Mouse (Mus musculus): Measurements from ENCODE around the gene Irf2bpl.

Gene Irf2bpl

DNA sequence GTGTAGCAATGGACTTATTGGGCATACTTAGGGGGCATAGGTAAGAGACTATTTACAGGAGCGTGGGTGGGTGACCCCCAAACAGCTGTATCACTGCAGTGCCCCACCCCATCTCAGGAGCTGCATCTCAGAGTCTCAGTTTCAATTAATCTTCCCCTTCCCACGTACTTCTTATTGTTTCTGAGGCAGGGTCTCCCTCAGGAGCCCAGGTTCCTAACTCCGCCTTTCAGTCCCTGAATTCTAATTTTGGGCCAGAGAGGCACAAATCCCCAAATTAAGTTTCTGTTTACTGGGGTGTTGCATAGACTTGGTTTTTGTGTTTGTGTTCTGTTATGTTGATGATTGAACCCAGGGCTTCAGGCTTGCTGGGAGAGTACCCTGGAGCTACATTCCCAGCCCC is 13.8 kb upstream of the Irf2bpl start:
- DNase-seq: no peak

- DNase-seq: no peak
These were observed 13.2 kb upstream of the Irf2bpl start for GRCm38 (mm10) chr12:86897769-86898273.

- no peak for DNase-seq
These were observed 12.4 kb upstream of the Irf2bpl start for GRCm38 (mm10) chr12:86896921-86897512.

- no peak for DNase-seq
These were observed 11.9 kb upstream of the Irf2bpl start for GRCm38 (mm10) chr12:86896441-86896890.

GRCm38 (mm10) chr12:86895703-86896409 is 11.3 kb upstream of the Irf2bpl start:
- no peak for DNase-seq

- peak; percentile 73 for DNase-seq
These were observed 10.3 kb upstream of the Irf2bpl start for GRCm38 (mm10) chr12:86894841-86895428.

GRCm38 (mm10) chr12:86894184-86894839 is 9.7 kb upstream of the Irf2bpl start:
- DNase-seq: peak; percentile 97

DNA sequence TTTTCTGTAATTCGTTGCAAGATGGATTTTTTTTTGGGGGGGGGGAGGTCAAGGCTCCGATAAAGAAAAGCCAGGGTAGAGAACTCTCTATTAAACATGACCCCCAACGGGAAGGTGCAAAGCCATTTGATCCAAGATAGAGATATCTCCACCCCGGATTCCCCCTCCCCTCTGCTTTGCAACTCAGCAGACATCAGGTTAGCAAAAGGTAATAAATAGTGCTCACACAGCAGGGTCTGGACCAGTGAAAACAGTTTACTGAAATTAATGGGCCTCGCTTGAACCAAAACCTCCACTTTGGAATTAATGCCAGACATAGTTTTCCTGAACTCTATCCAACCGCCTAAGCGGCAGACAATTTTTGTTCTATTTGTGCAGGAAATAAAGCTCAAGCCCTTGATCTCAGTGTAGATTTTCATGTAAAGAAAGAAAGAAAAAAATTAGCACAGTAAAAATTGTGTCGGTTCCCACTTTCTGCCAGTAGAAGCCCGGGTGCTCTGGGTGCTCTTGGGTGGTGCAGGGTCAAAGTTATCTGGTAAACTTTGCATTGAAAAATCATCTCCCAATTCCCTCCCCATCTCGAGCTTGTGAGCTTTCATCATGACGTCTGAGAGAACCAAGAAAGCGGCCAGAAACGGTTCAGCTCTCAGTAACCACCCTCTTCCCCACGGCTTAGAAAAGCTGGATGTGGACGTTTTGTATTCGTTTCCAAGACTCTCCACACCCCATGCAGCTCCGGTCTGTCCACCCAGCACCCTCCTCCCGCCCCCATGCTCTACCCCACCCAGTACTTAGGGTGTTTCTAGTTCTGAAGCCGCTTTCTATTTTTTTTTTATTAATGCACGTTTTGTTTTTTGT is 9.0 kb upstream of the Irf2bpl start:
- peak; percentile 50 for DNase-seq

DNA sequence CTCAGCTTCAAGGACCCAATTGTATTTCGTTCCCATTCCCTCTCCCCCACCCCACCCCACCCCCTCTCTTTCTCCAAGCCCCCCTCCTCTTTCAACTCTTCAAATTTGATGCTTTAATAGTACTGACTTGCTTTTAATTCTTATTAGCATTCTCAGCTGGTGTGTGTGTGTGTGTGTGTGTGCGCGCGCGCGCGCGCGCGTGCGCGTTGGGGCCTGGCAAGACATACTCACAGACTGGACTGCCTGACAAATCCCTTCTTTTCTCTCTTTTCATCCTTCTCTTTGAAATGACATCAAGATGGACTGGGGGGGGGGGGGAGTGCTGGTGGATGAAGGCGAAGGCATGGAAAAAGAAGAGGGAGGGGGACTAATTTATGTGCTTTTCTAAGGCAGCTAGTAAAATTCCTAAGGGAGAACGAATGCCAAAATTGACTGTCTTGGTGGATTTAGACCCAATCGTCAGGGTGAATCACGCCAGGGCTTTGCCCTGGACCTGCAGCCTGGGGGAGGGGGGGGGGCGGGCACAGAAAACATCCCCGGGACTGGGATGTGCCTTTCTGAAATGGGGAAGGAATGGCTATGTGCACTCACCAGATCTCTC is 8.2 kb upstream of the Irf2bpl start:
- peak; percentile 76 for DNase-seq

DNA sequence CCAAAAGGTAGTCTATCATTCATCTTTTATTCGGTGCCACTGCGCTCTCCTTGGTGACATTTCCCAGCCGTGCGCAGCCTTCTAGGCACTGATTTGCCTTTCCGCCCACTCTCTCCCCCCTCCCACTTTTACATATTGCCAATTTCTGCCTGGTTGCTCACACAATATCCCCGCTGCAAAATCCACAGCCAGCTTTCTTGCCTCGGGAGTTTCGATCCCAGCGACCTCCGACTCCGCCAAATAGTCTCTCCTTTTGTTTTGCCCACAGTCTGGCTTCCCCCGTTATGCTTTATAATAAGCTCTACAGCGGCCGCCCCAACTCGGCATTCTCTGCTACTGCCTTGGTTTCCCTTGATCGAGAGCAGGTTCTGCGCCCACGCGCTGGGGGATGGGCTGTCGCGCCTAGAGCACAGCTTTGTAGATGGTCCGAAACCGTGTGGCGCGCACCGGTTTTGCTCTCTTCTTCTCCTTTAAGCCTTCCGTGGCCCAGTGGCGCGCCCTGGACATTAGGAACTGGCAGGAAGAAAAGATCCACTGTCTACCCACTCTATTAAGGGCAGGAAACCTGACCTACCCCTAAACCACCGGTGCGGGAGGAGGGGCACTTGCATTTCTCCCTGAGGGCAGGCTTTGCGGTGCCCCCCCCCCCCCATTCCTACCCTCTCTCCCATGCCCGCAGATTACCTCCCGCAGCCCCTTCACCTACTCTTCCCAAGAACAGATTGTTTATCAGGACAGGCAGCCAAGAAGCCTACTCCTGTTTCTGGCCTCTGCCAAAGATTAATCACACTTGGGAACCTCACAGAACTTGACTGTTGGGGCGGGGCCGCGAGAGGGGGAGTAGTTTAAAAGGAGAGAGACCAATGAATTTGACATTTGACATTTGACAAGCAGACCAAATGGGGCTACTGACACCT is 7.4 kb upstream of the Irf2bpl start:
- DNase-seq: peak; percentile 85

- DNase-seq: peak; percentile 67
These were observed 6.8 kb upstream of the Irf2bpl start for GRCm38 (mm10) chr12:86891454-86891785.

GRCm38 (mm10) chr12:86890796-86891301 is 6.3 kb upstream of the Irf2bpl start:
- DNase-seq: peak; percentile 54

DNA sequence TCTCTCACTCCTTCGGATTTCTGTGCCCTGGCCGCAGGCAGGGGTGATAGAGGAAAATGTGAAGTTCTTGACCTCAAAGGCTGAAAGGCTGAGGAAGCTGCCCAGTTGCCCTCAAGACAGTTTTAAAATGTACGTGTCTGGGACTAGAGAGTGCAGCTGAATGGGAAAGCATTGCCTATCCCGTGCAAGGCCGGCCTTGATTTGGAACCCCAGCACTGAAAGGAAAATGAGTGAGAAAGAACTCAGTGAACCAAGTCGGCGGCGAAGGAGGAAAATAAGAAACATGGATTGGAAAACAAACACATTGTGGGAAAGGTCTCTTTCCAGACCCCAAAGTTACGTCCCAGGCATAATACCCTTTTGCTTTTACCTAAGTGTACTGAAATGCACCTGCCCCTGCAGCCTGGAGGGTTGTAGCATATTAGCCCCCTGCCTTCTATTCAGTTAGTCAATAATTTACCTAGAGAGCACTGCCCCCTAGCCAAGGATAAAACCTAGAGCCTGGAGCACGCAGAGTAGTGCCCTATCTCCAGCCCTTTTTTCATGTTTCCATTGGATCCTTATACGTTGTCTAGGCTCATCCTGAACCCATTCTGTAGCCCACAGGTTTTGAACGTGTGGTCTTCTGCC is 5.6 kb upstream of the Irf2bpl start:
- no peak for DNase-seq

DNA sequence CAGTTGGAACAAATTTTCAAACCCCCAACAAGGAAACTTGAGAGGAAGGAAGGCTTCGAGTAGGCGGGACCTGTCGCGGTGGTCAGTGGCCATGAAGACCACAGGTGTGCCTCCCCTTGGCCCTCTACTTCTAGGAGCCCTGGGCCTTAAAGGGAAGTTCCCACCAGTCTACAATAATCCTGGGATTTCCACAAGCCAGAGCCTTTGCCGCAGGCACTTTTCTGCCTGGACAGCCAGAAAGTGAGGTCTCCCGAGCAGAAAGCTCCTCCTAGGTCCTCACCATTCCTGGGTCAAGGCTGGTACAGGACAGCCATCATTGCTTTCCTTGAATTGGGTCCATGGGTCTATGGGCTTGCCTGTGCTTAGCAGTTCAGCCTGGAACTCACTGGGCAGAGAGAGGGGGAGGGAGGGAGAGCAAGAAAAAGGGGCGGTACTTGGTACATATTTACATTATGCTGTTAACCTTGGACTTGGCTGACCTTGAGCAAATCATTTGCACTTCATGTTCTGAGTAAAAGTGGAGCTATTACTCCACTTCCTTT is 4.6 kb upstream of the Irf2bpl start:
- peak; percentile 31 for DNase-seq

DNA sequence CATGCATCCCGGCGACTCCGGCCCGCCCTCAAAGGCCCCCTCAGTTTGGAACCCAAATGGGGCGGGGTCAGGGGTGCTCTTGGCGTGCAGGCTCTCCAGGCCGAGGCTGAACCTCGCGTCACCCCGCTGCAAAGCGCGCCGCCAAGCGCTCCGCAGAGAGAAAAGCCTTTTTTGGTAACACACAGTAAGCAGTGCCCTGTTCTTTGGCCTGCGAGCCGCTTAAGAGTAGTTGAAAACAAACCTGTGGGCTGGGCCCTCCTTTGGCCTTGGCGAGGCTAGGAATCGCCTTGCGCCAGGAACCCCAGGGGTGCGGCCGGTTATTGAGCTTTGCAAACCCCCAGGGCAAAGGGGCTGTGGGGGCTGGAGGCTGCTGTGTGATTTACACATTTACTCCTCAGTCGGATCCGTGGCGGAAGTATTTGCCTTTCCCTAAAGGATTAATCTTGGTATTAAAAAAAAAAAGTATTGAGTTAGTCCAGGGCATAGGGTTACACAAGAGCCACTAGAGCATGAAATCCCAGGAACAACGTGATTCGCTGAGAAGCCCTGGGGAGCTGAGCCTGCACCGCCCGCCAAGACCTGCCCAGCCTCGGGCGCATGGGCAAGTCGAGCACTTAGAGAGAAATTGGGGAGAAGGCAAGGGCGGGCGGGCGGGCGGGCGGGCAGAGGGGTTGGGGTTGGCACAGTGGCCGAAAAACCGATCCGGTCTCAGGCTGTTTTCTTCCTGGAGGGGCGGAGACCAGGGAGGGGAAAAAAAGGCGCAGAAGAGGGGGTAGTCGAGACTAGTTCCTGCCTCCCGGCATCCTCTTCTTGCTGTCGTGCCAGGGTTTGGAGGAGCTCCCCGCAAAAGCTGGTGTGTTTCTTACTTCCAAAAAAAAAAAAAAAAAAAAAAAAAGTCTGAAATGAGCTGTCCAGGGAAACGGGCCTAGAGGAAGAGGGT is 3.8 kb upstream of the Irf2bpl start:
- peak; percentile 84 for DNase-seq

DNA sequence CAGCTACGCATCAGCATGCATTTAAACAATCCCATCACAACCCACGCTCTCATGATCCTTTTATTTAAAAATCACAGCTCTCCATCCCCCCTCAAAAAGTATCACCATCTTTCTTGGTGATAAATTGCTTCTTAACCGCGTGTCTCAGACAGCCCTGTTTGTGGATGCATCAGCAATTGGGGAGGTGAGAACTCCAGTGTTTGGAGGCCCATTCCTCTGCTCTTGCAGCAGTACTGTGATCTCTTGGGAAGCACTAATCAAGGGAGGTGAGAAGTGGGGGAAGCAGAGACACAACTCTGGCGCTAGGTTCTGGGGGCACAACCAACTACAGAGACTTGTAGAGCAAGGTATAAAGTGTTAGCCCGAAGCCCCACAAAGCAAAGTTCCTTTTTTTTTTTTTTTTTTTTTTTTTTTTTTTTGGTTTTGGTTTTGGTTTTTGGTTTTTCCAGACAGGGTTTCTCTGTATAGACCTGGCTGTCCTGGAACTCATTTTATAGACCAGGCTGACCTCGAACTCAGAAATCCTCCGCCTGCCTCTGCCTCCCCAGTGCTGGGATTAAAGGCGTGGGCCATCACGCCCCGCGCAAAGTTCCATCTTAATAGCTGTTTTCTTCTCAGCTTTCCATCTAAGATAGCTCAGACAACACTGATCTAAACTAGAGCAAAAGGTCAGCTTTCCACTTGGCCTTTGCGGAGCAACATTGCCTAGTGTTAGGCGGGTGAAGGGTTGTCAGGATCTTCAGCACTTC is 3.0 kb upstream of the Irf2bpl start:
- no peak for DNase-seq

GRCm38 (mm10) chr12:86886446-86886965 is 1.9 kb upstream of the Irf2bpl start:
- DNase-seq: no peak

- no peak for DNase-seq
These were observed 1.1 kb upstream of the Irf2bpl start for GRCm38 (mm10) chr12:86885746-86886145.
